Mouse (Mus musculus) neural tube, embryonic 11.5 days (tissue): ENCODE measurements around the gene Trim45. TPM values are rescaled to one million over a fixed set of nuclear protein-coding genes. Genes with fewer than 3 reads are reported as not detected.

Experiments
- ATAC-seq: fragments of 200-750 bp; cut with Nextera tagmentation; 2 replicates; pipeline ENCODE4 v1.8.0; 2017; ENCODE audit warnings: moderate number of reproducible peaks, mild to moderate bottlenecking, moderate TSS enrichment, moderate library complexity; ENCODE audit not compliant: insufficient read depth, low FRiP score, low TSS enrichment
- DNase-seq: peaks from one replicate; pipeline ENCODE4 v3.0.0-alpha.2; 2015; ENCODE audit warnings: low spot score
- H3K27ac ChIP-seq: fragments of 300-500 bp; sonication (generic); 2 replicates; pipeline ENCODE4 v1.5.1; 2014; ENCODE audit warnings: low read depth, mild to moderate bottlenecking, low read length
- H3K27me3 ChIP-seq: fragments of 300-500 bp; sonication (generic); 2 replicates; pipeline ENCODE4 v1.6.1; 2014; ENCODE audit warnings: mild to moderate bottlenecking, low read length, mixed read lengths; ENCODE audit not compliant: control insufficient read depth, insufficient read depth
- H3K36me3 ChIP-seq: fragments of 300-500 bp; sonication (generic); 2 replicates; pipeline ENCODE4 v1.6.1; 2014; ENCODE audit warnings: mild to moderate bottlenecking, low read length, moderate library complexity, mixed read lengths; ENCODE audit not compliant: control insufficient read depth, insufficient read depth
- H3K4me1 ChIP-seq: fragments of 300-500 bp; sonication (generic); 2 replicates; pipeline ENCODE4 v1.6.1; 2014; ENCODE audit warnings: low read length, mixed read lengths; ENCODE audit not compliant: control insufficient read depth, insufficient read depth
- H3K4me2 ChIP-seq: fragments of 300-500 bp; sonication (generic); 2 replicates; pipeline ENCODE4 v1.6.1; 2014; ENCODE audit warnings: low read depth, mild to moderate bottlenecking, moderate library complexity
- H3K4me3 ChIP-seq: fragments of 300-500 bp; sonication (generic); 2 replicates; pipeline ENCODE4 v1.5.1; 2014; ENCODE audit warnings: low read depth, low read length
- H3K9ac ChIP-seq: fragments of 300-500 bp; sonication (generic); 2 replicates; pipeline ENCODE4 v1.6.1; 2014; ENCODE audit warnings: mild to moderate bottlenecking, low read length
- H3K9me3 ChIP-seq: fragments of 300-500 bp; sonication (generic); 2 replicates; pipeline ENCODE4 v1.6.1; 2016; ENCODE audit warnings: low read length; ENCODE audit not compliant: control insufficient read depth
- WGBS: fragments of 180-500 bp; shearing (Covaris S2); extraction: QIAGEN DNeasy Blood & Tissue Kit; methylation state at CpG from one replicate; pipeline ENCODE4 v1.1.7; 2014; 5-methylcytosine and 5-hydroxymethylcytosine counted together
- polyA plus RNA-seq: library from polyadenylated mRNA; unstranded; fragments of >200 nt; fragmentation: Nextera tagmentation; extraction: Ambion mirVana; gene quantifications from 2 replicates; pipeline ENCODE4 v1.2.1, GENCODE M21; 2014

Trim45 gene
- polyA plus RNA-seq, 1 experiment from 2014 or later: 5.0 TPM

GRCm38 (mm10) chr3:100906128-100906527, 15.9 kb upstream of the Trim45 start:
- WGBS: 67% methylated on average over 6 of the region's 6 CpGs
- no peaks in the 10 kb centered on the region for H3K4me1 ChIP-seq
- H3K27me3 ChIP-seq: no peaks in the 10 kb centered on the region
- no peak overlapping the region for H3K9ac ChIP-seq
- no peak overlapping the region for H3K4me3 ChIP-seq
- no peaks in the 10 kb centered on the region for H3K36me3 ChIP-seq
- no peaks in the 10 kb centered on the region for H3K9me3 ChIP-seq
- H3K4me2 ChIP-seq: no peak overlapping the region
- DNase-seq: no peak
- H3K27ac ChIP-seq: no peak overlapping the region
- ATAC-seq: no peak

- no peak overlapping the region for H3K27ac ChIP-seq
- H3K36me3 ChIP-seq: no peaks in the 10 kb centered on the region
- DNase-seq: no peak
- H3K27me3 ChIP-seq: no peaks in the 10 kb centered on the region
- no peak overlapping the region for H3K9ac ChIP-seq
- no peak for ATAC-seq
- no peaks in the 10 kb centered on the region for H3K4me1 ChIP-seq
- 33% methylated on average over 3 of the region's 3 CpGs for WGBS
- H3K4me3 ChIP-seq: no peak overlapping the region
- H3K9me3 ChIP-seq: no peaks in the 10 kb centered on the region
- no peak overlapping the region for H3K4me2 ChIP-seq
Observed at GRCm38 (mm10) chr3:100906916-100907315, 15.1 kb upstream of the Trim45 start.

- ATAC-seq (no peak), DNase-seq (no peak)
- H3K36me3 ChIP-seq: no peaks in the 10 kb centered on the region
- H3K9me3 ChIP-seq: no peaks in the 10 kb centered on the region
- H3K4me3 ChIP-seq: no peak overlapping the region
- H3K9ac ChIP-seq: no peak overlapping the region
- no peak overlapping the region for H3K27ac ChIP-seq
- H3K27me3 ChIP-seq: no peaks in the 10 kb centered on the region
- H3K4me1 ChIP-seq: no peaks in the 10 kb centered on the region
- H3K4me2 ChIP-seq: no peak overlapping the region
- WGBS: 71% methylated on average over 6 of the region's 6 CpGs
Observed at GRCm38 (mm10) chr3:100908594-100908993, 13.4 kb upstream of the Trim45 start.

- Histone ChIP-seq H3K27ac (no peak overlapping the region), H3K4me2 (no peak overlapping the region), H3K36me3 (no peaks in the 10 kb centered on the region), H3K4me1 (no peaks in the 10 kb centered on the region), H3K4me3 (no peak overlapping the region), H3K9ac (no peak overlapping the region), H3K9me3 (no peaks in the 10 kb centered on the region), H3K27me3 (no peaks in the 10 kb centered on the region)
- DNase-seq: no peak
- 66% methylated on average over 5 of the region's 5 CpGs for WGBS
- no peak for ATAC-seq
Observed at GRCm38 (mm10) chr3:100910621-100911020, 11.4 kb upstream of the Trim45 start.

GRCm38 (mm10) chr3:100911026-100911425, 11.0 kb upstream of the Trim45 start:
- no peak overlapping the region for H3K4me2 ChIP-seq
- 84% methylated on average over 9 of the region's 9 CpGs for WGBS
- peak; percentile 1 for DNase-seq
- H3K9me3 ChIP-seq: no peaks in the 10 kb centered on the region
- H3K9ac ChIP-seq: no peak overlapping the region
- no peak overlapping the region for H3K4me3 ChIP-seq
- ATAC-seq: no peak
- no peaks in the 10 kb centered on the region for H3K36me3 ChIP-seq
- no peaks in the 10 kb centered on the region for H3K27me3 ChIP-seq
- no peak overlapping the region for H3K27ac ChIP-seq
- no peaks in the 10 kb centered on the region for H3K4me1 ChIP-seq

- H3K4me2 ChIP-seq: no peak overlapping the region
- no peaks in the 10 kb centered on the region for H3K9me3 ChIP-seq
- no peaks in the 10 kb centered on the region for H3K27me3 ChIP-seq
- no peak overlapping the region for H3K27ac ChIP-seq
- no peak overlapping the region for H3K4me3 ChIP-seq
- no peak for ATAC-seq
- WGBS: 73% methylated on average over 7 of the region's 7 CpGs
- no peaks in the 10 kb centered on the region for H3K36me3 ChIP-seq
- DNase-seq: peak; percentile 7
- no peaks in the 10 kb centered on the region for H3K4me1 ChIP-seq
- H3K9ac ChIP-seq: no peak overlapping the region
Observed at GRCm38 (mm10) chr3:100911498-100912213, 10.3 kb upstream of the Trim45 start.

GRCm38 (mm10) chr3:100916844-100917243, 5.2 kb upstream of the Trim45 start:
- ATAC-seq (no peak), DNase-seq (no peak)
- no peak overlapping the region for H3K27ac ChIP-seq
- no peaks in the 10 kb centered on the region for H3K4me1 ChIP-seq
- 32% methylated on average over 7 of the region's 7 CpGs for WGBS
- no peaks in the 10 kb centered on the region for H3K27me3 ChIP-seq
- no peak overlapping the region for H3K4me3 ChIP-seq
- no peaks in the 10 kb centered on the region for H3K36me3 ChIP-seq
- H3K9me3 ChIP-seq: no peaks in the 10 kb centered on the region
- H3K9ac ChIP-seq: no peak overlapping the region
- no peak overlapping the region for H3K4me2 ChIP-seq

GRCm38 (mm10) chr3:100920611-100921140, 1.3 kb upstream of the Trim45 start:
- no peak for ATAC-seq
- 87% methylated on average over 9 of the region's 9 CpGs for WGBS
- no peak overlapping the region for H3K27ac ChIP-seq
- DNase-seq: no peak
- no peaks in the 10 kb centered on the region for H3K36me3 ChIP-seq
- no peaks in the 10 kb centered on the region for H3K27me3 ChIP-seq
- no peak overlapping the region for H3K9ac ChIP-seq
- H3K4me2 ChIP-seq: no peak overlapping the region
- H3K4me1 ChIP-seq: peaks cover 3% of the 10 kb centered on the region; the same call in 1 of the 2 replicates
- no peaks in the 10 kb centered on the region for H3K9me3 ChIP-seq
- H3K4me3 ChIP-seq: no peak overlapping the region
